Mouse (Mus musculus) cerebellum, postnatal 14 days (tissue): Measurements from ENCODE around the gene Hunk.

ENCODE experiments used
- DNase-seq, 2 experiments: peaks; one replicate each; pipeline ENCODE4 v3.0.0; 2021; ENCODE audit warnings: mixed read lengths in 2 of 2

Gene Hunk

DNA sequence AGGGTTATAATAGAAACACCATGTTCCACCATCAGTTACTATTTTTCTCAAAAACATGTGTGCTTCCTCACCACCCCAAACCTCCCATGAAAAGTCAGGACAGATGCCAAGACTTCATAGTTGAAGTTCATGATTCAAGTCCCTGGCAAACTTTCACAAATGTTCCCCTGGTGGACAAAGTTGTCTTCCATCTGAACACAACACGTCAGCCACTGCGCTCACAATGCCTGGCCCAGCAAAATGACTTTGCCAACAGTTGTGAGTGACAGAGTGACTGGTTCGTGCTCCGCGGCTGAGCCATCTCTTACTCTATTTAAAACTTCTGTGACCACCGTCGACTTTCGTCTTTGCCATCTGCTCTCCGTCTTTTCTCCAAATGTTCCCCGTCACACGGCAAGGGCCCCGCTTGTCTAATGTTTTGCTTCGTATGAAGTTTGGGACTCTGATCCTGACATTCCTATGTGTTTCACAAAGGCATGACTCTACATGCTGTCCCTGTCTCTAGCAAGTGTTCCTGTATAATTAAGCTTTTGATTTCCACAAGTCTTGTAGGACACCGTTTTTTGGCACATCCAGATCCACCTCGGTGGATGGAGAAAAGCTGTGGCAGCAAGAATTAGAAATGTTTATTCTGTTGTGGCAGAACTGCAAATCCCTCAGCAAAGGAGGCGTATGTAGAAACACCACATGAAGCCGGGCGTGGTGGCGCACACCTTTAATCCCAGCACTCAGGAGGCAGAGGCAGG is 125.9 kb downstream of the Hunk start:
- DNase-seq: no peak

DNA sequence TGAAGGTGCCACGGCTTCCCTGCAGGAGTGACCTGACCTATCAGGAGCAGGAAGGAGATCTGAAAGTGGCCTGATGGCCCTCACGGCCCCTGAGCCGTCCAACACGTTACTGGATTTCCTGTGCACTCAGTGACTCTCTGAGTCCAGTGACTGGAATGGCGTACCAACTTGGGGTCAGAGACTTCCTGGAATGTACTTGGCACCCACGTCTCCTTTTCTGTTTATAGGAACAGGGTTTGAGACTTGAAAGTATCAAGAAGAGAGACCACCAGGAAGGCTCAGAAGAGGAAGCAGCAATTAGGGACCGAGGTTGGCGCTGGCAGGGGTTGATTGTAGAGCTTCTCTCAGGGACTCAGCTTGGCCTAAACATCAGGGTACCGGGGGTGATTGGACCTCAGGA is 131.2 kb downstream of the Hunk start:
- no peak for DNase-seq

DNA sequence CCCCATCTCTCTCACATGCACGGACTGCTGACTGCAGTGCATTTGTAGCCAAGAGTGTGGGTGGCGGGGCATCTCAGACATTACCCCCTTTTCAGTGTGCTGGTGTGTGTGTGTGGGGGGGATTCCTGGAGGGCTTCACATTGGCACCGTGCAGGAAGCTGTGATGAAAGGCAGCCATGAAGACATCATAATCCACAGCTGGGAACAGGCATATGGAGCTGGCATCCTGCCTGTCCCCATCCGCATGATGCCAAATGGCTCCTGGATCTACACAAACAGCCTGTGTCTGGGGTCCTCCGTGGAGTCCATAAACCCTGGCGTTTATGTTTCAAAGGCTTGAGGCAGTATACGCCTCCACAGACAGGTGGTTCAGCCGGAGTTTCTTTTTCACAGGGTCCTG is 132.4 kb downstream of the Hunk start:
- peak; percentile 58 for DNase-seq

DNA sequence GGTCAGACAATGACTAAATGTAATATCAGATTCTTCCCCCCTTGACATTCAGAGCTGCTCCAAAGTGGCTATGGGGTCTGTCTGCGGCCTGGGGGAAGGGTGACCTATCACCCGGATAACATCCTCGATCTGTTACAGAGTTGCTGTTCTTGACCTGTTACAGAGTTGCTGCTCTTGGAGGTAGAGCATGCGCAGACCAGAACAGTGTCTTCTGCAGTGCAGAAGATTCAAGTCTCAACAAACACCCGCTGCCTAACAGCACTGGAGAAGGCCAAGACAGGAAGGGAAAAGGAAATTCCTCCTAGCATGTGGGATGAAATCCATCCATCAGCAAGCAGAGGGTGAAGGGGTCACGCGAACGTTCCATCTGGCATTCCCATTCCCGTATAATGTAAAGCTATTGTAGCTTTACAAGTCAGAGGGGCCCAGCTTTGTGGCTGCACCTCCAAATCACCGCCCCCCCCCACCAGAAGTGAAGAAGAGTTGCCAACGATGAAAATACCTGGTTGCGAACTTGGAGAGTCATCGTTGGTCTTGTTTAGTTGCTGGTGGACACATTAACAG is 133.0 kb downstream of the Hunk start:
- no peak for DNase-seq

DNA sequence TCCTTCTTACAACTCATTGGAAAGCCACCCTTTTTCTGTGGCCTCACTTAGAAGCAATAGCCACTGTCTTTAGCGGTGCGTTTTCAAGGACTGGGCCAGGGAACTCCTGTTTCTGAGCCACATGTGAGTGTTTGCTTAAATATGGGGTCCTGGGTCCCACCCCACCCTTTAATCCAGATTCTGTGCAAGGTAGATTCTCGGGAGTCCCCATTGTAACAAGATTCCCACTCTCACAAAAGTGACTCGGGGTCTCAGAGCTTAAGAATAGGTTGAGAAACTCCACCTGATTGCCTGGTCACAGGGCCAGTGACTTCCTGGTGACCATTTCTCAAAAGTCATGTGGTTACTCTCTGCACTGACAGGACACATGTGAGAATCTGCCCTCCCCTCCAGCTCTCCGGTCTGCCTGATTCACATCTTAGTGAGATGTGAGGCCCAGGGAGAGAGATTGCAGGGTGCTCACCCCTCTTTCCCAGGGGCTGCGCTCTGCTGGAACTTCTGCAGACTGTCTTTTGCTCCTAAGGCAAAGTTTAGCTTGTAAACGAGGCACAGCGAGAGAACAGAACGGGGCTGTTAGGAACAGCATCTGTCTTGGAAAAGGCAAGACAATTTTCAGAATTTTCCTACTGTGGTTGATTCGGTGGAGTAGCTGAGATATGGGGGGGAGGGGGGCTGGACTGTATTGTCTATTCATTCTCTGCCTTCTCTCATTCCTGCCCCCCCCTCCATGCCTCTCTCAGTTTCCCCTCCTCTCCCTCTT is 135.6 kb downstream of the Hunk start:
- no peak for DNase-seq

DNA sequence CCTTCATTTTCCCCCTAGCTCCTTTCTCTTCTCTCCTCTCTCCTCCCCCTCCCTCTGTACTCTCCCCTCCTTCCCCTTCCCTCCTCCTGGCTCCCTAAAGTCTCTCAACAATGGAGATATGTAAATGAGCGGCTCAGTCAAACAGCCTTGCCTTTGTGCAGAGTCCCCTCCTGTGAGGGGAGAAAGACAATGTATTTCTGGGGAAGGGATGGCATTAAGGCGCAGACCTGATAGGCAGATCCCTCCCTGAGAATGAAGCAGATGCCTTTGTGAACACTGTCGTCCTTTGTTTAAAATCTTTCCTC is 136.1 kb downstream of the Hunk start:
- no peak for DNase-seq

DNA sequence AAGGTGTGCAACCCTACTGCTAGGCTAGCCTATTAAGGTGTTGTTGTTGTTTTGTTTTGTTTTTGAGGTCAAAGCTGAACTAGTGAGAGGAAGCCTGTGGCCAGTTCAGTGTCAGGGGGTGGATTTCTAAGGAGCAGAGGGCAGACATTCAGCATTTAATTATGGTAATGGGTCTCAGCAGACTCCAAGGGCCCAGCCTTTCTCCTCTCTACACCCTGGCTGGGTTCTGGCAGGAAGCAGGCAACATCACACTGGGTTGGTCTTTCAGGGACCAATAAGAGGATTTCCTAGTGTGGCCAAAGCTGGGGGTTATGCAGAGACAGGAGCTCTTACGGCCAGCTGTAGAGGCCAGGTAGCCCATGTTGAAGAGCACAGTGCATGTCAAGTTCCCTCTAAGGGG is 136.8 kb downstream of the Hunk start:
- DNase-seq: no peak

DNA sequence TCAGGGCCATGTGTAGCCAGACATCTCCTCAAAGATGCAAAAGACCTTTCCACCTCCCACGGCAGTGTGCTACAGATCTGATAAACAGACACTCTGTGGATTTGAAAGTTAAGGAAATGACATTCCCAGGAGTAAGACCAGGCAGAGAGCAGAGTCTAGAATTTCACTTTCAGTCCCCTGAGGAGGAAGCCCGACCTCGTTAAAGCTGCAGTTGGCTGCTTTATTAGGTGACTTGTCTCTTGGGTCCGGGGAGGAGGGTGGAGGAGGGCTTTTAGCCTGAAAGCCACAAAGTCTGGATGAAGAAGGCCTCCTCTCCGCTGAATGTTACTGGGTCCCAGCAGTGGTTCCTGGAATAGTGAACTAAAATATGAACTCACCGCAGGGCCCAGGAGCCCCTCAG is 137.6 kb downstream of the Hunk start:
- DNase-seq: no peak

DNA sequence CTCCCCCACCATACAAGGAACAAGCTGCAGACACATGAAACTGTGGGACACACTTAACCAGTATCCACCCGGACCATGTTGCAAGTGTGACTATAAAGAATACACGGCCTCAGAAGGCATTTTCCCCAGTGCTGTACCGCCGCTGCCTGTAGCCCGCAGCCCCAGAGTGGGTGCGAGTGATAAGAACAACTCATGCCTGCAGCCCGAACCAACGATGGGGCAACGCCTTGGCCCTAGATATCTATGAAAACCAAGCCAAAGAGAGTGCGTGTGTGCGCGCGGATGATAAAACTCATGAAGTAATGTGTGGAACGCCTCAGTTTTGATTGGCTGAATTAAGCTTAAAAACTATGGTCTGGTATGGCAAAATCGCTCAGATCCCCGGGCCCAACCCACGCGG is 138.1 kb downstream of the Hunk start:
- DNase-seq: no peak

DNA sequence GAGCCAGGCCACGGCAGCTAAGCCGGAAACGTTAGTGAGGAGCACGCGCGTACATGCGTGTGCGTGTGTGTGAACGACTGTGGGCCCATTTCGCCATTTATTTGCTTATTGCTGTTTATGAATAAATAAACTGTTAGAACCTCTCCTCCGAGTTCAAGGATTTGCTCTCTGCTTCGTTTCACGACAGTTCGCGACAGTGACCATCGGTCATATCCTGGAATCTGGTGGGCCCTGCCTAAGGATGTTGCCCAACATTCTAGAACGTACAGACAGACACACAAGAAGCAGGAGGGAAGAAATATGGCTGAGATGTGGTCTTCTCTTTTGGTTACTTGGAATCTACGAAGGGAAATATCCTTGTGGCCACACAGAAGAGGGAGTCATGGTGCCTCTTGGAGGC is 138.6 kb downstream of the Hunk start:
- no peak for DNase-seq

DNA sequence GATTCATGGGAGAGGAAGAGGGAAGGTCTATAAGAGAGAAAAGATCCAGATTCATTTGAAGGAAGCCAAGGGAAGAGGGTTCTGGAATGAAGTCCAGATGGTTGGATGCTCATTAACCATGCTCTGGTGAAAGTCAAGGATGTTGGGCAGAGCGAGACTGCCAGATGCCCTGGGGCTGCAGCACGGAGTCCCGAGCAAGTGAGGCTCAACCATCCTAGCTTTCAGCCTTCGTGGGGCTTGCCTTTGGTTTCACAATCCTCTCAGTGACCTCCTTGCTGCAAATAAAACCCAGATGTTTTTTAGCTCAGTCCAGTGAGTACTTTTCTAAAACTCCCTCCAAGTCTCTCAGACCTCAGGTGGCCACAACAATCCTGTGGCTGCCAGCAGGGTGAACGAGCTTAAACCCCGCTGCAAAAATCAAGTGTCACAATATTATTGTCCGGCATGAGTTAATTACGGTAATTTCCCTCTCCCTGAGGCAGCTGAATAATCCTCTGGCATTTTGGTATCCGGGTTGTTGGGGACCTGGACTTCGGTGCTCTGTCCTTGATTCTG is 147.4 kb downstream of the Hunk start:
- DNase-seq: no peak

DNA sequence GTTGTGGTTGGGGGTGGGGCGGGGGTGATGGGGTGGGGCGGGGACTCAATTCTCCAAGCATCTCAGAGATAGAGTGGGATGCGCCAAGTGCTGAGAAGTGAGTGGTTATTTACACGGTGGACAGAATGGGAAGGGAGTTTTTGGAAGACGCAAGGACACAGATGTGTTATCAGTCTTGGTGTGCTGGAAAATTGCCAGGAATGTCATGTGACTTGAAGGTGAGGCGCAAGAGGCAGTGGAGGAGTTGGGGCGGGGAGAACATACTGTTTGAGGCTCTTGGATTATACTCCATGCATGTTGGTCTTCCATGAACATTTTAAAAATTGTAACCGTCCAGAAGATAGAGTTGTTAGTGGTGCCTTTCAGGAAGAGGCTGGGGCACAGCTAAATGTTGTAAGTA is 148.8 kb downstream of the Hunk start:
- no peak for DNase-seq

DNA sequence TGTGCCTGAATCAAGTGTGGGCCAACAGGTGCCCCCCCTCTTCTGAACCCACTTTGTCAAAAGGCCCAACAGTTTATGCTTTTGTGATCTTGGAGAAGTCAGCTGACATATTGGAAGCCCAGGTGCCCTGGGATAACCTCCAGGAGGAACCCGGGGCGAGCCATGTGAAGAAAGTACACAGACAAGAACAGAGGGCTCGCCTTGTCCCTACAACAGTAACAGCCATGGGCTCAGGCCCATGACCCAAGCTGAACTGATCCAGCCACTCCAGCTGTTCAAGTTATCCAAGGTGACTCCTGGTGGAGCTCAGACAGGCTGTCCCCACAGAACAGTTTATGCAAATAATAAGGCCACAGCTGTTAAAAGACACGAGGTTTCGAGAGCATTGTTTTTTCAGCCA is 153.1 kb downstream of the Hunk start:
- no peak for DNase-seq

DNA sequence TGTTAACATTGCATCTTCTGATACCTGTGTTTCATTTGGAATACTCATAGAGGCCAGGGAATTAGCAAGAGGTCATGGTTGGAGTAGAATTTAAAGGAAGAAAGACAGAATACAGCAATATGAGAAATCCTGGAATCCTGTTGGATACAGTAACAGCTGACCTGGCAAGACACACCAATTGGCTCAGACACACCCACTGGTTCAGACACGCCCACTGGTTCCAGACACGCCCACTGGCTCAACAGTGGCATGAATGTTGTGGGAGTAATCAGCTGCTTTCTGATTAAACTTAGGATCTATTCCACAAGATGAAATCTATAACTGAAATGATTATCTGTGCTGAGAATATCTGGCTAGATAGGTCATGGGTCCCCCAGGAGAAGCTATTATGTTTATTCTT is 155.4 kb downstream of the Hunk start:
- DNase-seq: no peak

DNA sequence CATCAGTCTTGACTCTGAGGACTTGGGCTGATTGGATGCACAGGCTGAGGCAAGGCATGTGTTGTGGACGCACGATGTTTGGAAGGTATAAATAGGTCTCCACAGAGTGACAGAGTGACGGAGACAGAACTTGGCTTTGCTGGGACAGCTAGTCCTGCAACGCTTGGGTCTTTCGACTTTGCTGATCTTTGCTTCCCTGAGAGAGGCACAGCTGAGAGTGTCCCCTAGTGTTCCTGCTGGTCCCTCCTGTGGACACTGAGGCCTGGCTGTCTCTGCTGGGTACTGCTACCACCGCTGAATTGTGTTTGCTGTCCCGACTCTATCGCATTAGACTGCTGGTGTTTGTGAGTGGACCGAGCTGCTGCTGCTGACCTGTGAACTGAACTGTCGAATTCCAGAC is 156.6 kb downstream of the Hunk start:
- no peak for DNase-seq

DNA sequence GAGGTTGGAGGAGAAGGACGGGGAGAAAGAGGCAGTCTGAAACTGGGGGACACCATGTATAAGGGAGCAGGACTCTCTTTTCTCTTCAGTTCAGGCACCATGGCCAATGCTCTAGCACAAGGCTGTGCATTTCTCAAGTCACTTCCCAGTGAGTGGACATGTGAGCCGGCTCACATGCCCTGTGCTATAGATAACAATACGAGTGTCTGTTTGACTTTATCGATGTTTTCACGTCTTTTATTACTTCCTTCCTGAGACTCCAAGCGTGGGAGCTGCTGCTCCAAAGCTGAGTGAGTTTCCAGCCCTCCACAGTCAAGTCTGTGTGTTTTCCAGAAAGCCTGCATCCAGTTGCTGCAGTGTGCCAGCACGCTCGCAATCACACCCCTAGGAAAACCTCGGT is 158.4 kb downstream of the Hunk start:
- no peak for DNase-seq

DNA sequence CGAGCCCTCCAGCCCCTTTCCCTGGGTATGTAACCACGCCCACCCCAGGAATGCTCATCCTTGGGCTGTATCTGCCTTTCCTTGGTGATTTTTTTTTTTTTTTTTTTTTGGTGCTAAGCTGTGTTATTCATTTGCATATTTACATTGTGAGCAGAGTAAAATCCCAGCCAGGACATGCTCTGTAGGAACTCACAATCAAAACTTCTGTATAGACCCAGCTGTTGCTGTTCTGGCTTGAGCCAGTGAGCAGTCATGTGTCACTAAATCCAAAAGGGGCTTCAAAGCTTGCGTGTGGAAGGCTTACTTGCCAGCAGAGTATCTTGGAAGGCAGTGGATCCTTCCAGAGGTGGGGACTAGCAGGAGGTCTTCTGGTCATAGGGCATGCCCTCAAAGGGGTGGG is 159.7 kb downstream of the Hunk start:
- DNase-seq: no peak

DNA sequence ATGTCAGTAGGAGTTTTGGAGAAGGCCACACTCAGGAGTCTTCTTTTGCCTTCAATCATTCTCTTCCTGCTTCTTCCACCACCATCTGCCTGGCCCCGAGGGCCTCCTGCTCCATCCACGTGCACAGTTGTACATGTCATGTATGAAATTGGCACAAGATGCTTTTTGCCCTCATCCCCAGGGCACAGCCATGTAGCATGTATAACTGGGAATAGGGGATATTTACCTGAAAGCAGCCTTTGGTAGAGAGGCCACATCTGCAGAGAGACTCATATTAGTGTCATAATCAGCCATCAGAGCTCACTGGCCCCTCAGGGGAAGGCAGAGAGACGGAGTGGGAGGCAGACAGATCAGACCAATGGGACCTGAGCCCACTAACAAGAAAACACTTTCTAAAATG is 160.8 kb downstream of the Hunk start:
- DNase-seq: no peak

DNA sequence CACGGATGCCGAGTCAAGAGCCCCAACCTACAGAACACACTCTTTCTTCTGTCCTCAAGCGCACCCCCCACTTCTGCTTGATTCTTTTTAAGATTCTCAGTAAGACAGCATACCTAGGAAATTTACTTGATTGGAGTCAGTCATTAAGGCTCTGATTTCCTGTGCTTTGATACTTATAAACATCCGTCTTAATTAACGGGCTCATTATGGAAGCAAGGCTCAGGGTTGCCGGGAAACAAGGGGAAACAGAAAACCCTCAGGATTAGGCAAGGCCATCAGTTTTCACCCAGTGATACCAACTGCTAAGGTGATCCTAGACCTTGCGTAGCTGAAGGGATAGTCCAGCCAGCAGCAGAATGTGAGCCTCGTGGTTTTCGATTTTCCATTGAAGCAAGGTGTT is 162.2 kb downstream of the Hunk start:
- no peak for DNase-seq
